Mouse (Mus musculus) bone marrow macrophage, adult 2 months (primary cell): ENCODE results near the gene Brpf1.

Source experiments
- CTCF ChIP-seq: IDR thresholded peaks from 2 replicates; pipeline ENCODE4 v1.5.1; 2012; ENCODE audit warnings: low read depth, mild to moderate bottlenecking, low read length, moderate library complexity
- POLR2A ChIP-seq: IDR thresholded peaks from 2 replicates; pipeline ENCODE4 v1.6.1; 2012; ENCODE audit warnings: mild to moderate bottlenecking, low read depth, low read length, borderline replicate concordance

DNA sequence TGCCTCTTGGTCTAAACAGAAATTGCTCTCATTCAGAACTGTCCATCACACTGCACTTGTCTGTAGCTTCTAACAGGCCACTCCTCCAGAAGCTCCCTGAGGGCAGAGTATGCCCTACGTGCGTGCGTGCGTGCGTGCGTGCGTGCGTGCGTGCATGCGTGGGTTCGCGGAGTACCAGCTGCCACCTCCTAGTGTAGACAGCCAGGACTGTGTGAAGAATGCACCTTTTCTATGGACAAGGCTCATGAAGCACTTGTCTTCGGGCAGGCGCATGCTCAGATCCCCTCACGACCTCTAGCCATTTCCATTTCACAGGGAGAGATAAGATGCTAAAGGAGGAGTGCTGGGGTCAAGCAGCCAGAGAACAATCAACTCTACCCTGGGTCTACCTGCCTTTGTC lies 17.6 kb upstream of the Brpf1 start:
- no peak for TF ChIP-seq CTCF
- no peak for TF ChIP-seq POLR2A
